Mouse (Mus musculus) central nervous system, embryonic 14 days (tissue): Measurements from ENCODE around the gene Zfp428. TPM values are rescaled to one million over a fixed set of nuclear protein-coding genes. Genes with fewer than 3 reads are reported as not detected.

Experiments
- polyA plus RNA-seq: library from polyadenylated mRNA; depleted of rRNA; stranded (reverse); fragments of >200 nt; gene quantifications from 2 replicates; pipeline ENCODE4 v1.2.3, GENCODE M21; 2012; rRNA removed

Zfp428 gene
- polyA plus RNA-seq, result 237 and 300 TPM in 2 replicates

GRCm38 (mm10) chr7:24506838-24507725, at the start of gene Zfp428:
Zfp428 (plus strand) TSS chr7:24507006.

GRCm38 (mm10) chr7:24462388-24463319, 44.2 kb upstream of the Zfp428 start, which contains the start of gene Plaur:
Plaur (plus strand) TSS chr7:24462484.

GRCm38 (mm10) chr7:24481474-24482207, 25.2 kb upstream of the Zfp428 start, which contains the start of gene Cadm4:
Cadm4 (plus strand) TSS chr7:24482023.

GRCm38 (mm10) chr7:24512355-24512754, 5.5 kb downstream of the Zfp428 start, which contains the start of gene AC161166.1:
AC161166.1 (minus strand) TSS chr7:24512455.

GRCm38 (mm10) chr7:24530062-24530931, 23.5 kb downstream of the Zfp428 start, which contains the start of gene Irgq:
Irgq (plus strand) TSS chr7:24530689.

GRCm38 (mm10) chr7:24546068-24546614, 39.3 kb downstream of the Zfp428 start, which contains the start of the genes Pinlyp and Xrcc1:
Pinlyp (minus strand) TSS chr7:24546118.
Xrcc1 (plus strand) TSS chr7:24546289.

Other genes with a start within 250 kb of the Zfp428 start
- 7.4 and 7.7 TPM in 2 replicates for gene Zfp93, start 236.6 kb upstream of the Zfp428 start, polyA plus RNA-seq
- gene Zfp61, start 205.8 kb upstream of the Zfp428 start, polyA plus RNA-seq, result 44.8 and 45.5 TPM in 2 replicates
- 22.7 and 24.5 TPM in 2 replicates for gene Zfp94, start 190.3 kb upstream of the Zfp428 start, polyA plus RNA-seq
- gene Tescl, start 173.1 kb upstream of the Zfp428 start, polyA plus RNA-seq, result 0.09 and 0.11 TPM in 2 replicates
- not detected in 2 replicates for gene Lypd5, start 157.8 kb upstream of the Zfp428 start, polyA plus RNA-seq
- 0.88 and 2.0 TPM in 2 replicates for gene Kcnn4, start 136.7 kb upstream of the Zfp428 start, polyA plus RNA-seq
- gene Smg9, start 107.4 kb upstream of the Zfp428 start, polyA plus RNA-seq, result 61.7 and 66.7 TPM in 2 replicates
- gene Irgc1, start 54.7 kb upstream of the Zfp428 start, polyA plus RNA-seq, result not detected in 2 replicates
- 2.0 and 3.5 TPM in 2 replicates for gene Plaur, start 44.5 kb upstream of the Zfp428 start, polyA plus RNA-seq
- gene Cadm4, start 25.0 kb upstream of the Zfp428 start, polyA plus RNA-seq, result 219 and 267 TPM in 2 replicates
- not detected in 2 replicates for gene AC161166.1, start 5.4 kb downstream of the Zfp428 start, polyA plus RNA-seq
- gene Irgq, start 23.7 kb downstream of the Zfp428 start, polyA plus RNA-seq, result 40.1 and 42.5 TPM in 2 replicates
- gene Pinlyp, start 39.1 kb downstream of the Zfp428 start, polyA plus RNA-seq, result 0.15 and 0.32 TPM in 2 replicates
- gene Xrcc1, start 39.3 kb downstream of the Zfp428 start, polyA plus RNA-seq, result 87.2 and 95.1 TPM in 2 replicates
- gene Ethe1, start 80.5 kb downstream of the Zfp428 start, polyA plus RNA-seq, result 15.3 and 15.7 TPM in 2 replicates
- gene Zfp575, start 80.6 kb downstream of the Zfp428 start, polyA plus RNA-seq, result 4.1 and 5.7 TPM in 2 replicates
- gene Phldb3, start 103.8 kb downstream of the Zfp428 start, polyA plus RNA-seq, result 0.17 and 0.85 TPM in 2 replicates
- 0.15 and 2.2 TPM in 2 replicates for gene Lypd3, start 129.5 kb downstream of the Zfp428 start, polyA plus RNA-seq
- not detected in 2 replicates for gene Tex101, start 169.7 kb downstream of the Zfp428 start, polyA plus RNA-seq
- not detected in 2 replicates for gene BC049730, start 202.2 kb downstream of the Zfp428 start, polyA plus RNA-seq
- gene Gm4763, start 219.9 kb downstream of the Zfp428 start, polyA plus RNA-seq, result not detected in 2 replicates